Mouse (Mus musculus) neural tube, embryonic 10.5 days (tissue): ENCODE measurements around the gene Erbb3.
"Not testable (repeated sequence)": the region's sequence is repeated elsewhere in the genome, so short reads cannot be mapped to it uniquely, and the experiment has no call there.

Experiments used
- DNase-seq: peaks from one replicate; pipeline ENCODE4 v3.0.0-alpha.2; 2017; ENCODE audit warnings: low spot score; ENCODE audit errors: extremely low spot score

Gene Erbb3

GRCm38 (mm10) chr10:128563544-128563943 is 25.9 kb downstream of the Erbb3 start:
- DNase-seq = no peak

GRCm38 (mm10) chr10:128556963-128557362 is 32.5 kb downstream of the Erbb3 start:
- DNase-seq = no peak

- DNase-seq = no peak
Measured at GRCm38 (mm10) chr10:128556286-128556685, 33.2 kb downstream of the Erbb3 start.

GRCm38 (mm10) chr10:128555567-128555966 is 33.9 kb downstream of the Erbb3 start:
- DNase-seq = not testable (repeated sequence)

- not testable (repeated sequence) for DNase-seq
Measured at GRCm38 (mm10) chr10:128550144-128550823, 39.2 kb downstream of the Erbb3 start.

- not testable (repeated sequence) for DNase-seq
Measured at GRCm38 (mm10) chr10:128549682-128550057, 39.8 kb downstream of the Erbb3 start.

GRCm38 (mm10) chr10:128548947-128549681 is 40.3 kb downstream of the Erbb3 start, which contains the start of gene Rpl41:
TSS of gene Rpl41 (minus strand) at chr10:128549305.
- DNase-seq = peak; percentile 93

- DNase-seq = peak; percentile 29
Measured at GRCm38 (mm10) chr10:128548051-128548791, 41.2 kb downstream of the Erbb3 start.

- peak; percentile 94 for DNase-seq
Measured at GRCm38 (mm10) chr10:128547361-128548032, 42.0 kb downstream of the Erbb3 start, which contains the start of gene Zc3h10. TSS of gene Zc3h10 (minus strand) at chr10:128547774.

- DNase-seq = no peak
Measured at GRCm38 (mm10) chr10:128546787-128547186, 42.7 kb downstream of the Erbb3 start.

GRCm38 (mm10) chr10:128546361-128546760 is 43.1 kb downstream of the Erbb3 start:
- no peak for DNase-seq

- DNase-seq = no peak
Measured at GRCm38 (mm10) chr10:128545570-128545898, 43.9 kb downstream of the Erbb3 start.

- no peak for DNase-seq
Measured at GRCm38 (mm10) chr10:128544674-128545569, 44.5 kb downstream of the Erbb3 start.

GRCm38 (mm10) chr10:128544151-128544657 is 45.2 kb downstream of the Erbb3 start:
- DNase-seq = no peak

- no peak for DNase-seq
Measured at GRCm38 (mm10) chr10:128543100-128543499, 46.4 kb downstream of the Erbb3 start.

- DNase-seq = no peak
Measured at GRCm38 (mm10) chr10:128538340-128538870, 51.0 kb downstream of the Erbb3 start.

- DNase-seq = peak; percentile 89
Measured at GRCm38 (mm10) chr10:128536266-128536940, 53.0 kb downstream of the Erbb3 start.

GRCm38 (mm10) chr10:128535624-128536265 is 53.7 kb downstream of the Erbb3 start:
- DNase-seq = no peak

GRCm38 (mm10) chr10:128535206-128535605 is 54.2 kb downstream of the Erbb3 start:
- no peak for DNase-seq
